Comparison of ENCODE assay signal across 17 mouse cellular contexts in genomic region chr12:16751609-16752008, GRCm38 (mm10). TPM values are rescaled to one million over a fixed set of nuclear protein-coding genes. Genes with fewer than 3 reads are reported as not detected.
"Had no signal": no experiment of that assay in that cellular context is flagged by ENCODE, and none has a peak within 500 bp of the region (broad histone marks: within the 10 kb centered on the region; RNA-seq: fewer than 3 reads in every experiment).

No protein-coding gene starts in this region.

- DNase-seq: kidney, adult 9 months; kidney, postnatal 25 days; layer of hippocampus, adult 9-11 months; liver, embryonic 13.5 days; lung, adult 2 months; lung, postnatal 14 days; lung, postnatal 4 days; midbrain, embryonic 14.5 days; right cerebral cortex, adult 18-20 months; right cerebral cortex, postnatal 14 days; right cerebral cortex, postnatal 4 days; spleen, adult 18-20 months; thymus, postnatal 36 days had no signal

- H3K9ac ChIP-seq: liver, embryonic 13.5 days; stomach, embryonic 15.5 days had no signal

- H3K36me3 ChIP-seq: liver, embryonic 13.5 days; stomach, embryonic 15.5 days had no signal

- H3K4me3 ChIP-seq: layer of hippocampus, adult 2 months; liver, embryonic 13.5 days; stomach, embryonic 15.5 days had no signal

- H3K4me2 ChIP-seq: liver, embryonic 13.5 days; midbrain, embryonic 11.5 days; stomach, embryonic 15.5 days had no signal

- H3K27ac ChIP-seq: layer of hippocampus, adult 2 months; liver, embryonic 13.5 days; stomach, embryonic 15.5 days had no signal

- H3K27me3 ChIP-seq: liver, embryonic 13.5 days; stomach, embryonic 15.5 days had no signal

- H3K9me3 ChIP-seq: liver, embryonic 13.5 days; stomach, embryonic 15.5 days had no signal

- H3K4me1 ChIP-seq: stomach, embryonic 15.5 days had no signal

RNA-seq across cellular contexts. Expression of gene Greb1, which starts 49.1 kb away (rescaled TPM):
- total RNA-seq: megakaryocyte-erythroid progenitor cell, adult 5-6 weeks had no signal
